Mouse (Mus musculus) erythroblast, adult 5-6 weeks (primary cell): Measurements from ENCODE around the gene Gnmt. TPM values are rescaled to one million over a fixed set of nuclear protein-coding genes. Genes with fewer than 3 reads are reported as not detected.

ENCODE experiments used
- ATAC-seq: replicated peaks from 2 replicates; pipeline ENCODE4 v1.8.0; 2016; ENCODE audit warnings: moderate number of reproducible peaks, mild to moderate bottlenecking, moderate TSS enrichment, inconsistent platforms; ENCODE audit not compliant: poor library complexity, low FRiP score, severe bottlenecking
- total RNA-seq, 2 experiments: library from RNA; stranded (forward) in 1 of 2; stranded (reverse) in 1 of 2; fragments of 150-400 nt in 1 of 2; fragments of 200-764, 138-1000 nt in 1 of 2; gene quantifications; 2 replicates each; pipeline versions ENCODE4 v1.2.3 to v1.2.4; 2015 to 2017; ENCODE audit warnings: low replicate concordance in 2 of 2

Gnmt gene
- total RNA-seq, 2 experiments from 2014 or later = not detected

DNA sequence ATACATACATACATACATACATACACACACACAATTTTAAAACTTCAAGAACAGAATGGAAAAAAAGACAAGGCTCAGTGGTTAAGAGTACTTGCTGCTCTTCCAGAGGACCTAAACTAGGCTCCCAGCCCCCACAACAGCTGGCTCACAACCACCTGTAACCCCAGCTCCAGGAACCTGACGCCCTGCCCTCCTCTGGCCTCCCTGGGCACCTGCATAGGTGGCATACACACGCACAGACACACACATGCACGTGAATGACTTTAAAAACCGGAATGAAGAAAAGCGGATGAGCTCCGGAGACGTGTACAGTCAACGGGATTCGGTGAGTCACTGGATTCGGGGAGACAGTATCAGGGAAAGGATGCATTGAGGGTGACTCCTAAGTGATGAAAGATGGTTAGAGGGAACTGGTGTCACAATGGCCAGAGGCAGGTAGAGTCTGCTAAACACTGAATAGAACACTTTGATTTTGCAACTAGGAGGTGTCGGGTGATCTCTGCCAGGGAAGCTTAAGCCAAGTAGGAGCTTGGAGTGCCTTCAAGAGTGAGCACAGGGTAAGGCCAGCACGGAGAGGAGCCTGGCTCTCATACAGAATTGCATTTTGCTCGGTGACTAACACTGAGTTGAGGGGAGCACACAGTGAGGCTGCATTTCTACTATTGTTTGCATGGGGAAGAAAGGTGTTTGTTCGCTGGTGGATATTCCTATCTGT lies 22.4 kb downstream of the Gnmt start:
- ATAC-seq = no peak

DNA sequence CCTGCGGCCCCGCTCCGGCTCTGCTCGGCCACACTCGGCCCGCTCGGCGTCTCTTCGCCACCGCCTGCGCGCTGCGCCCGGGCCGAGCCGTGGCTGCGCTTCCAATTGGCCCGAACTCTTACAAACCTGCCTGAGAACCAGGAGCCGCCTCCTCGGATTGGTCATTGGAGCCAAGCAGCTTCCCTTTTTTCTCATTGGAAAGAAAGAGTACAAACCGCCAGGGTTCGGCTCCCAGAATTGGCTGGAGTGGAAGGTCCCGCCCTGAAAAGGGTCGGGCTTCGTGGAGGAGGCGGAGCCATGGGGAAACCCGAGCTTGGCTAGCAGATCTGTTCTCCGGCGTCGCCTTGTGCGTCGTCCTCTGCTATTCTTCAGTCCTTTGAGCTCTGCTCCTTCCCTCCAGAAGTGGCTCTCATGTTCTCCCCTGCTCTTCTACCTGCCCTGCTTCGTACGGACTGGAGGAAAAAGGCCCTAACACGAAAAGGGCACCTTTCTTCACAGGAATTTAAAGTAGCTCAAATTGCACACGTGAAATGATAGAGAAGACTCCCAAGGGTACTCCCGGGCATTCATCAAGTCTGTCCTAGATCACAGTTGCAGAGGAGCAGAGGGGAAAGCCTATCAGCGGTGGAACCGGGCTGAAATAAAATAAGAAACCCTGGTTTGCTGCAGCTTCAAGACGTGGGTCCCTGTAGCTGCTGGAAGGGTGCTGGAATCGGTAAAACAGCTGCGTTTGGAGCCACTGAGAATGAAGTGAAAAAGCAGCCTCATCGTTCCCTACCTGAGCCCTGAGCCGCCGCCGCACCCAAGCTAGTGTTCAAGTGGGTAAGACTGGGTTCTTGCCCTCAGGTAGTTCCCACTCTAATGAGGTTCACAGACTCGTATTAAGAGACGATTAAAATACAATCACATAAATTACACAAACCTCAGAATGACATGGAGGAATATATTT lies 23.8 kb downstream of the Gnmt start, which contains the start of gene Ppp2r5d:
TSS of gene Ppp2r5d (minus strand) at position 225 of the 949 bp plus-strand sequence.
- peak; percentile 97 for ATAC-seq

DNA sequence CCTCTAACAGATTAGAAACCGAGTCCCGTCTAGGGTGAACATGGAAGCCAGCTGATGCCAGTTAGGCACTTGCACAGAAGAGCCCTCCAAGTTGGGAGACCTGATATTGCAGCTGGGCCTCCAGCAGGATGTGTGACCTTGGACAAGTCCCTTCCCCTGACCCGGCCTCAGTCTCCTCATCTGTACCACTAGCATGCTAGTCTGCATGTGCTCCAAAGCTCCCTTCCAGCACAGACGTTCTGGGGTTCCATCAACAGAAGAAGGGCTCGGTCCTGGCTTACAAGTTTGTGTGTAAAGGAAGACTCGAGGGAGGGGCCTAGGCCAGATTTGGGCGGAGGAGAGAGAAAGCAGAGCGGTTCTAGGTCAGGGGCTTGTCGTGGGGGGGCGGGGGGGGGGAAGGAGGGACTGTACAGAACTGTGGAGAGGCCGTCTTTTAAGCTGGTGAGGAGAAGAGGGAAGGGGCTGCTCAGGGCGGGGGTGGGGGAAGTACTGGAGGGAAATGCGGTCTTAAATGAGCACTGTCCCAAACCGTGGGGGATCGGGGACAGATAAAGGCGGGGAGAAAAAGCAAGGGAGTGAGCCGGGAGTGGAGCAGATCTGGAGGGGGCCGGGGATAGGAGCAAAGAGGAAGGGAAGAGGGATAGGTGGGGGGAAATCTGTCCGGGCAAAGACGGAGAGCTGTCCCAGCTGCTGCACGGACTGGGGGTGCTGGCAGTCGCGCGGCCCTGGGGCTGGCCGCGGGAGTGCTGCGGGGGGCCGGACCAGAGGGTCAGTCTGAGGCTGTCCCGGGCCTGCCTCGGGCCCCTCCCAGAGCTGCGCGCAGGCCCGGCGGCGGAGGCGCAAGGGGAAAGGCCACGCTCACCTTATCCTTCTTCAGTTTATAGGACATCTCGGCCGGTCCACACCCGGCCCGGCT lies 24.7 kb downstream of the Gnmt start:
- ATAC-seq = no peak

DNA sequence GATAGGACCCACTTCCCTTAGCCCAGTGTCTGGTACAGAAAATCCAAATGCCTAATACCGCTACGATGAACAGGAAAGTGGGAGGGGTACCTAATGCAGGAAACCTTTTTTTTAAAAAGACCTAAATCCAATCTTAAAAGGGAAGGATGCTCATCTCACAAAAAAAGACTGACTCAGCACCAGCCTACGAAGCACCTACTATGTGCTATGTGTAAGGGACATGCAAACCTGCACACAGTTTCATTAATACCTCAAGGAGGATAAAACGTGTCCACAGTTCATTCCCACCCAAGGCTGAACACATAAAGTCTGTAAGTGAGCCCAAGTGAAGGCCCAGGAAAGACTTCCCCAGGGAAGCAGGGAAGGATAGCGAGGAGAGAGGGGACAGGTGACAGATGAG lies 26.5 kb downstream of the Gnmt start:
- ATAC-seq = no peak

DNA sequence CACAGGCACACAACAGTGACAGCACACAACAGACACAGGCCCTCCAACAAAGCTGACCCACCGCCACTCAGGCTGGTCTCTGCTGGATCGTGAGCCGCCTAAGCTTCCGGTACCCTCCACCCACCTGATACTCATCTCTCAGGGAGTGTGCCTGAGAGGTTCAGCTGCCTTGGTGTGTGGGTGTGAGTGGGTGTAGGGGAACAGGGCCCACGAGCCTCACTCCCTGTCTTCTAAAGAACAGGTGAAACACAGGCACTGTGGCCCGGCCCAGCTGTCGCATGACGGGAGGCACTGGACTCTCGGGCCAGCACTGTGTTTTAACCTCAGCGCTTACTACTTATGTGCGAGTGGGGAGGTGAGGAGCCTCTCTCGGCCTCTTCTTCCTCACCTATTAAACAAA lies 26.9 kb downstream of the Gnmt start:
- ATAC-seq = no peak

DNA sequence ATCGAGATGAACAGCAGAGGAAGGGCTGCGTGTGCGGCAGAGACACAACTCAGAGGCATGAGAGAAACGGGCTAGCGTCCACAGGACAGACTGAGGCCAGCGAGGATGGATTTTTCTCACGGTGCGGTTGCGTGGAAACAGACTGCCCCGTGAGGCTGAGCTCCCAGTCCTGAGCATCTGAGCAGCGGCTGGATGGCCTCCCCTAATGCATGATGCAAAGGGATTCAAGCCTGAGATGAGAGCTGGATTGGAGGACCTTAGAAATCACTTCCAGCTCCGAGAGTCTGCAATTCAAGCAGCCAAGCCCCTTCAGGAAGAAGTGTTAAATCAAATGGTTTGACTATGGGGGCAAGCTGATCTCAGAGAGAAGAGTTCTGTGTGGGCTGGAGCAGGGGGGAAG lies 27.5 kb downstream of the Gnmt start:
- no peak for ATAC-seq

DNA sequence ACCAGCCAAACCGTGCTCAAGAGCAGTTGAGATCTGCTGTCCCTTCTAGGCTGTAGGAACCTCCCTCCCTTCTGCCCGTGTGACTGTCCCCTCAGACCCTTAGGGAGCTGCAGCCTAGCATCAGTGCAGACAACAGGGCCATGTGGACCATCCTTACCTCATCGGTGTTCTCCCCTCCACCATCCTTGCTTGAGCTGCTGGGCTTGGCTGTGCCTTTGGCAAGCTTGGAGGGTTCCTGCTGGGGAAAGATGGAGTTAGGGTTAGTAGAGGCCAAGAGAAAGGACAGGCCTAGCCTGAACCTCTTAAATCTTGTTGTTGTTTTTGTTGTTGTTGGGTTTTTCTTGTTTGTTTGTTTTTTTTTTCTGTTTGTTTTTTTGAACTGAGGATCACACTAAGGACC lies 29.1 kb downstream of the Gnmt start:
- no peak for ATAC-seq

DNA sequence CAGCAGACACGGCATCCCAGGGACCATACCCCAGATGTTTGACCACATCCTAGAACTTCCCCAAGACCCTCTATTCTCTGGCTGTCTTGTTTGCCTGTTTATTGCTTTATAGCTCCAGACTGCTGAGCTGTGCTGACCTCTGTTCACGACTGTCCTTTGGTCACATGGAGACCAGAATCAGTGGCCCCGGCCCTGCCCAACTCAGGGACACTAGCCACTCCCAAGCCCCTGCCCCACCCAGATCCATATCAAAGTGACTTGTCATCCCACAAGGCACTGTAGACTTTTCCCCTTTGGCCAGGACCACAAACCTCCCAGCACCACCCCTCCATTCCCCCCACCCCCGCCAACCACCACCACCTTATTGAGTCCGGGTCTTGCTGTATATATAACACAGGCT lies 29.7 kb downstream of the Gnmt start:
- ATAC-seq = no peak

DNA sequence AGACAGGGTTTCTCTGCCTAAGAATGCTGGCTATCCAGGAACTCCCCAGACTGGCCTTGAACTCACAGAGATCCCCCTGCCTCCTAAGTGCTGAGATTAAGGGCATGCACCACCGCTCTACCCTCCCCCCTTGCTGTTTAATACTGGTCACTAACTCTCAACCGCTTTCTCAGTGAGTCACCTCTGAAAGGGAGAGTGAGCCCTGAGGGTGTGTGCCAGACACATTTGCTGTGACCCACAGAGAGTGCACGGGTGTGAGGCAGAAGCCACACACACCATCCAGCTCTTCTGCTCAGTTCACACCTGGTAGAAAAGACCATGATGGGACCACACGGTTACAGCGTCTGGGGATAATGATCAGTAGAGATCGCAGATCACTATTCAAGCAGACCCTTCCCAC lies 30.5 kb downstream of the Gnmt start:
- no peak for ATAC-seq

DNA sequence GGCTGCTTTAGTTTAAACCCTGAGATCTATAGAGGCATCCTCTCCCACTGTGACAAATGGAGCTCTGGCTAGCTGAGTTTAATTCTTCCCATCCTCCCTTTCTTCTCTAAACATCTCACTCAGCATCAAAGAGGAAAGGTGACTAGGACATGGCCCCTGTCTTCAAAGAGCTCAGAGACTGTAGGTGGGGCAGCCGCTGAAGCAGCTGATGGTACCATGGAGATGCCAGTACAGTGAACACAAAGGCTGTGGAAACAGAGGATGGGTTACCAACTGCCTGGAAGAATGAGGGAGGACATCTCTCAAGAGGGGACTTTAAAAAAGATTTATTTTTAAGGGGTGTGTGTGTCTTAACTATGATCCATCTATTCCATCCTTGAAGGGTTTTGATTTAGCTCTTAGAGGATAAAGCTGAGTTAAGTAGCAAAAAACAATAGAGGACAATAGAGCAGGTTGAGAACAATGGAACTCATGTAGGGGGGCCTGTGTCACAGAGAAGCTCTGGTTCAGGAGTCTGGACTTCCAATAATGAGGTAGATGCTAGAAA lies 34.4 kb downstream of the Gnmt start:
- ATAC-seq = no peak

DNA sequence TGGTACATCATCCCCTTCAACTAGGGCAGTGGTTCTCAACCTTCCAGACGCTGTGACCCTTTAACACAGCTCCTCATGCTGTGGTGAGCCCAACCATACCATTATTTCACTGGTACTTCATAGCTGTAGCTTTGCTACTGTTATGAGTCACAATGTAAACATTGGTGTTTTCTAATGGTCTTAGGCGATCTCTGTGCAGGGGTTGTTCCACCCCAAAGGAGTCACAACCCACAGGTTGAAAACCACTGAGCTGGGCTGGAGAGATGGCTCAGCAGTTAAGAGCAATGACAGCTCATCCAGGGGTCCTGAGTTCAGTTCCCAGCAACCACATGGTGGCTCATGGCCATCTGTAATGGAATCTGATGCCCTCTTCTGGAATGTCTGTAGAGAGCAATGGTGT lies 37.6 kb downstream of the Gnmt start:
- ATAC-seq = no peak

DNA sequence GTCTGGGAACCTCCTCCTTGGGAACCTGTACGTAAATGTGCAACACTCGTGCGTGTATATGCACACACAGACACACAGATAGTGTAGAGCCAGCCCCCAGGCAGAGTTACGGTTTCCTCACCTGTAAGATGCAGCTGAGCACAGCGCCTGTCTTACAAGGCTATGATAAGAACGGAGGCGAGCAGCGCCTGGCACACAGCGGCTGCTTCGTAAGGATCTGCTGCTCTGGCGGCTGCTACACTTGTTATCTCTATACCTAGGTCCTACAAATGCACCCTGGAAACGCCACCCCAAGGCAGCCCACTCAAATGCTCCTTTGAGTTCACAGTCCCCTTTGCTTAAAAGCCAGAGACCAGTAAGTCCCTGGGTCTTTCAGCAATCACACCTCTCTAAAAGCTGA lies 38.3 kb downstream of the Gnmt start:
- peak; percentile 68 for ATAC-seq

DNA sequence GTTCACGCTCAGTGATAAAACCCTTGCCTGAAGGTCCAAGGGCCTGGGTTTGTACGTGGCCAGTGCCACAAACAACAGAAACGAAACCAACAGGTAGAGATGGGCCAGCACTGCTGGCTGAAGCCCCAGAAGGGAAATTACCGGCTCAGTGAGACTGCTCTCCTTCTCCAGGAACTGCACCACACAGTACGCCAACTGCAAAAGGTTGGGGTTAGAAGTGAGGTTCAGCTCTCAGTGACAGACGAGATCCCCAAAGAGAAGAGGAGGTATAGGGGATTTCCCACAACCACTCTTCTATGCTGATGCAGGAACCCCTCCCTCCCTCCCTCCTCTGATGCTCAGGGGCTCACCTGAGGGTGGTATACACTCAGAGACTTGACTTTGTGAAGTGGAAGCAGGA lies 43.1 kb downstream of the Gnmt start:
- no peak for ATAC-seq

DNA sequence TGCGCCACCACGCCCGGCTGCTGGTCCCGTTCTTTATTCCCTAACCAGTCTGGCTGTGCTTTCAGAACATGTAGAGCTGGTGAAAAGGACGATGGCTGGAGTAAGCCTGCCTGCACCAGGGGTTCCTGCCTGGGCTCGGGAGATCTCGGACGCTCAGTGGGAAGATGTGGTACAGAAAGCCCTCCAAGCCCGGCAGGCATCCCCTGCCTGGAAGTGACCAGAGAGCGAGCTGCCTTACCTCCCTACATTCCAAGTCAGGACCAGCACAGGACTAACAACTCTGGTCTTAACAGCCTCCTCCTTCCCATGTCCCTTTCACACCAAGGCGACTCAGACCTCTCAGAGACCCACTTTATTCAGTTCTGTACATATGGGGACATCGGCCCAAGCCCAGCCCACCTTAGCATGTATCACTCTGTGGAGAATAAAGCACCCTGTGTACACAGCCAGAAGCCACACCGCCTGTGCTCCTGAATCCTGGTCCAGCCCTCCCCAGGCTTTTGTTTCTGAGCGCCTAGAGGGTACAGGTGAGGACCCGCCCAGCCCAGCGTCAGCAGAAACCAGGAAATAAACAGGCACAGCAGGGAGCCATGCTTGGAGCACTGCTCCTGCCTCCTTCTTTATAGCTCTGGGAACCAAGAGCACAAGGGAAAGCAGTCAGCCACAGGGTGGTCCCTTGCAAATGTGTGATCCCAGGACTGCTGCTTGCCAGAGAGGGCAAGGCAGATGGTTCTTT lies 46.1 kb downstream of the Gnmt start:
- no peak for ATAC-seq

DNA sequence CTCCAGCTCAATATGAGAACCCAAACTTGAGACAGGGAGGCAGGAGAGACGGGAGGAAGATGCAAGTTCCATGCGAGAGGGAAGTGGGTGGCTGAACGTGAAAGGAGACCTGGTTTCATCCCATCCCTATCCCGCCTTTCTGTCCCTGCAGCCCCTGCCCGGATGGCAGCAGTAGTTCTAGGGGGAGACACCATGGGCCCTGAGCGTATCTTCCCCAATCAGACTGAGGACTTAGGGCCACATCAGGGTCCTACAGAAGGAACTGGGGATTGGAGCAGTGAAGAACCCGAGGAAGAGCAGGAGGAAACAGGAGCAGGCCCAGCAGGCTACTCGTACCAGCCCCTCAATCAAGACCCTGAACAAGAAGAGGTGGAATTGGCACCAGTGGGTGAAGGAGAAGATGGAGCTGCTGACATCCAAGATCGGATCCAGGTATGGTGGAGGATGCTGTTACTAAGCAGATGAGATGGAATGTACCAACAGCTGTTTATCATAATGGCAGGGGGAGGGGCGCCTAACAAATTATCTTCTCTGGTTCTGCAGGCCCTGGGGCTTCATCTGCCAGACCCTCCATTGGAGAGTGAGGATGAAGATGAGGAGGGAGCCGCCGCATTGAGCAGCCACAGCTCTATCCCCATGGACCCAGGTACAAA lies 47.4 kb downstream of the Gnmt start:
- no peak for ATAC-seq

DNA sequence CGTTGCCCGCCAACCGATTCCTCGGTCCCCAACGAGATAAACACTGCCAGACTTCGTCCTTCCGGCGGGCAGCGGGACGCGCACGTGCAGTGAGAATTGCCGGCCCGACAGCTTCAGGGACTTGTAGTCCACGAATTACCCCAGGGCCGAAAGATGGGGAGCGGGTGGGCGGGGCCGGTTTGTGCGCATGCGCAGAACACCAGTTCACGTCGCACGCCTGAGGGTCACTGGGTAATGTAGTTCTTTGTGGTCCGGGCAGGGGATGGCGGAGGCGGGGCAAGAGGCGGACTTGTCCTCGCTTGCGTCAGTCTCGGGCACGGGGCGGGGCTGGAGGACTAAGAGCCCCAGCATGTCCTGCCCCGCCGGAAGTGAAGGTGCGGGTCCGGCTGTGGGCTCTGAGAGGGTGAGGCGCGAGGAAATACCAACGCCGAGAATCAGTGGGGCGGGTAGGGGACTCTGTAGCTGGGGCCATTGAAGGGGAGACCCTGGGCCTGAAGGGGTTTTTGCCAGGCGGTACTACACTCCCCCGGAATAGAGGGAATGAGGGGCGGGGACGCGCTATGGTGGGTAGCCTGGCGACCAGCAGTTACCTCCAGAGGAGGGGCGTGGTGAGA lies 48.1 kb downstream of the Gnmt start, which contains the start of gene Klhdc3:
TSS of gene Klhdc3 (minus strand) at position 155 of the 614 bp plus-strand sequence.
- ATAC-seq = peak; percentile 95

DNA sequence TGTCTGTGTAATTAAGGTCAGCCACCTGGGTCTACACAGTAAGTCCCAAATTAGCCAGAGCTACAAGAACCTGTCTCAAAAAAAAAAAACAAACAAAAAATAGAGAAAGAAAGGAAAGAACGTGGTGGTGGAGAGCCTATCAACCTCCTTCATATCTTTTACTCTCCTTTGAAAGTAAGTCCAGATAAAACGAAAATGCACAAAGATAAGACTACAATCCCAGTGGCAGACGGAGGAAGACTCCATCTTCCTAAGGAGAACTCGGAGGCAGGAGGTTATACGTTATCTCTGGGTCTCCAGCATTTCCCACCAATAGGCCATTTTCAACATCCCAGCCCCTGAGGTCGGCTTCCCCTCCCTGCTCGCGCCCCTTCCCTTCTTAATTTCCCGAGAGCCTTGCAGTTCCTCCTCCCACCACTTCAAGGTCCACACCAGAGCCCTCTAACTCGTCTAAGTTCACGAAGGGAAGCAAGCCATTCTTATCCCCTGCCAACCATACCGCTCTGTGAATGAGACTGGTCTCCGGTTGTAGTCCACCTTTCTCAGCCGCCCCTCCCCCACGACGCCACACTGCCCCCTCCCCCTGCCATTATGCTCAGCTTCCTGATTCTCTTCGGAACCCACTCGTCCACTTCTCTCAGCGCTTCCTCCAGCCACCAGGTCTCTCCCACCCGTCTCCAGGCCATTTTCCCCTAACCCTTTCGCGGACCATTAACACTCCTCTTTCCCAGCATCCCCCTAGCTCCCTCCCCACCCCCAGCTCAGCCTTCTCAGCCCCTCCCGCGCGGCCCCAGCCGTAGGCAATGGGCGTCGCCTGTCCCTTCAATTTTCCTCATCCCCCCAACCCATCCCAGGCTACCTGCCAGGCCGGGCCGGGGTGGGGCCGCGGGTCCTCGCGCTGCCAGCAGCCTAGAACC lies 48.9 kb downstream of the Gnmt start:
- 0 out of 2 replicates have a peak, but pooled peaks have one; percentile 5 for ATAC-seq
